Mouse (Mus musculus): ENCODE data around the gene Cfap126.

- TF ChIP-seq POLR2A (IDR thresholded peaks at IDR 0.05; ENCODE audit: low read depth, low read length) (no peak), CTCF (conservative IDR thresholded peaks at IDR 0.05; ENCODE audit: insufficient read depth, insufficient read length, low read depth, low read length) (no peak)
These were observed 16.6 kb upstream of the Cfap126 start for GRCm38 (mm10) chr1:171097136-171097535.

Measured in kidney, adult 2 months (tissue).